ENCODE assay signal across 19 mouse cellular contexts in genomic region chr4:41043961-41044360, GRCm38 (mm10). TPM values are rescaled to one million over a fixed set of nuclear protein-coding genes. Genes with fewer than 3 reads are reported as not detected.
A peak's percentile ranks its signal among the peaks of the same experiment; 100 is the strongest.
DNase-seq lines count a peak whose midpoint lies in the region; ATAC-seq and TF ChIP-seq lines count a peak whose summit lies in the region.
"Had no signal": no experiment of that assay in that cellular context is flagged by ENCODE, and none has a peak within 500 bp of the region (broad histone marks: within the 10 kb centered on the region; RNA-seq: fewer than 3 reads in every experiment).

No protein-coding gene starts in this region.

- TF ChIP-seq EP300 in liver, postnatal 0 days (IDR thresholded peaks at IDR 0.05; ENCODE audit: low read depth), result no peak

- H3K4me3 ChIP-seq in liver, postnatal 0 days (ENCODE audit: low read depth, low read length), result no peak overlapping the region
- no peak overlapping the region for H3K4me3 ChIP-seq in liver, embryonic 12.5 days
- H3K4me3 ChIP-seq: myocyte had no signal

- H3K27me3 ChIP-seq in liver, postnatal 0 days (ENCODE audit: insufficient read depth, low read length), result no peaks in the 10 kb centered on the region
- peaks cover 26% of the 10 kb centered on the region; the same call in 1 of the 2 replicates for H3K27me3 ChIP-seq in liver, embryonic 12.5 days (replicated peaks)

- H3K4me1 ChIP-seq in liver, postnatal 0 days (ENCODE audit: insufficient read depth), result peaks cover 5% of the 10 kb centered on the region
- peaks cover 16% of the 10 kb centered on the region; the same call in 1 of the 2 replicates for H3K4me1 ChIP-seq in liver, embryonic 12.5 days

- no peak for ATAC-seq in liver, postnatal 0 days
- no peak for ATAC-seq in liver, embryonic 12.5 days

- H3K27ac ChIP-seq in liver, postnatal 0 days (ENCODE audit: low read depth), result no peak overlapping the region
- no peak overlapping the region for H3K27ac ChIP-seq in liver, embryonic 12.5 days

- peak; percentile 45 for DNase-seq in adrenal gland, postnatal 14 days
- DNase-seq in adrenal gland, postnatal 4 days (ENCODE audit: low spot score in 2 of 2), result no peak
- DNase-seq in liver, postnatal 0 days, result no peak
- peak; percentile 46 to 53 for DNase-seq in heart, postnatal 10 days
- peak; percentile 48 to 72 for DNase-seq in kidney, postnatal 25 days
- DNase-seq in layer of hippocampus, adult 9-11 months, result no peak
- DNase-seq in spleen, adult 12 weeks (ENCODE audit: low spot score), result no peak
- DNase-seq: cerebellum, adult 11 months; cerebellum, postnatal 36 days; lung, adult 2 months; thymus, adult 2 months had no signal

- H3K9ac ChIP-seq in liver, postnatal 0 days (replicated peaks), result no peak overlapping the region
- no peak overlapping the region for H3K9ac ChIP-seq in liver, embryonic 12.5 days

- H3K9me3 ChIP-seq in liver, postnatal 0 days (ENCODE audit: low read length), result no peaks in the 10 kb centered on the region
- no peaks in the 10 kb centered on the region for H3K9me3 ChIP-seq in liver, embryonic 12.5 days (replicated peaks)

- WGBS in liver, postnatal 0 days (ENCODE audit: insufficient replicate concordance), result 77% methylated on average over 5 of the region's 5 CpGs
- 65% methylated on average over 5 of the region's 5 CpGs for WGBS in liver, embryonic 12.5 days (ENCODE audit: insufficient replicate concordance)

- H3K36me3 ChIP-seq in liver, postnatal 0 days (replicated peaks; ENCODE audit: insufficient read depth, low read length), result no peaks in the 10 kb centered on the region
- no peaks in the 10 kb centered on the region for H3K36me3 ChIP-seq in liver, embryonic 12.5 days

- peak; percentile 26 for TF ChIP-seq CTCF in liver, postnatal 0 days (IDR thresholded peaks at IDR 0.05; ENCODE audit: low read depth)

- intact Hi-C loops in heart, postnatal 10 days (cut with DNase I), result no loop called here

- H3K4me2 ChIP-seq in liver, postnatal 0 days (ENCODE audit: low read depth, low read length), result no peak overlapping the region
- no peak overlapping the region for H3K4me2 ChIP-seq in liver, embryonic 12.5 days
- H3K4me2 ChIP-seq: midbrain, embryonic 11.5 days had no signal

RNA-seq across cellular contexts. Expression of gene Aqp7, which starts 4.0 kb away (rescaled TPM):
- total RNA-seq in adrenal gland, postnatal 14 days (2021), result 62.7 and 67.7 TPM in 2 replicates
- 10 to 100 TPM; 14.9 to 21.6 TPM for total RNA-seq in adrenal gland, postnatal 4 days (2021)
- polyA plus RNA-seq in liver, postnatal 0 days (2015; fragmentation: Nextera tagmentation; extraction: Ambion mirVana), result 2.1 and 2.3 TPM in 2 replicates
- polyA plus RNA-seq in liver, embryonic 12.5 days (2016; fragmentation: Nextera tagmentation; extraction: Ambion mirVana), result 1.3 and 1.8 TPM in 2 replicates
- 10 to 100 TPM; 35.0 to 36.4 TPM for total RNA-seq in heart, postnatal 10 days (2021)
- total RNA-seq: ES-E14; left cerebral cortex, adult 18-20 months had no signal
- polyA plus RNA-seq: embryonic facial prominence, embryonic 11.5 days; hindbrain, embryonic 11.5 days; limb, embryonic 11.5 days; midbrain, embryonic 11.5 days; myocyte had no signal

RNA-seq across cellular contexts. Expression of gene Aqp3, which starts 54.0 kb away (rescaled TPM):
- 2.7 TPM in 1 of 2 replicates, not detected in the other for total RNA-seq in adrenal gland, postnatal 14 days (2021)
- 10 to 100 TPM in 1 of 2 experiments, under 1 TPM in 1; 0.51 to 14.1 TPM for total RNA-seq in adrenal gland, postnatal 4 days (2021)
- polyA plus RNA-seq in liver, postnatal 0 days (2015; fragmentation: Nextera tagmentation; extraction: Ambion mirVana), result 7.3 and 10.7 TPM in 2 replicates
- 20.9 and 22.3 TPM in 2 replicates for polyA plus RNA-seq in liver, embryonic 12.5 days (2016; fragmentation: Nextera tagmentation; extraction: Ambion mirVana)
- total RNA-seq in heart, postnatal 10 days (2021), result under 1 TPM in 1 of 2 experiments, not detected in 1; 0.53 TPM
- total RNA-seq: left cerebral cortex, adult 18-20 months had no signal
- polyA plus RNA-seq: myocyte had no signal

Comparison
In these comparisons a context has a peak if more than half of its experiments do, and no peak if none do; other contexts are left out.
1. DNase-seq: peak in adrenal gland, postnatal 14 days (single experiment), heart, postnatal 10 days (2 of 2) and kidney, postnatal 25 days (2 of 2); none in adrenal gland, postnatal 4 days (0 of 2), liver, postnatal 0 days (single experiment), layer of hippocampus, adult 9-11 months (single experiment) and spleen, adult 12 weeks (single experiment).